Mouse (Mus musculus) limb, embryonic 14.5 days (tissue): Measurements from ENCODE around the gene Pld4. TPM values are rescaled to one million over a fixed set of nuclear protein-coding genes. Genes with fewer than 3 reads are reported as not detected.

Source experiments
- ATAC-seq: fragments of 200-750 bp; cut with Nextera tagmentation; 2 replicates; pipeline ENCODE4 v1.8.0; 2017; ENCODE audit warnings: low read depth, moderate number of reproducible peaks, moderate TSS enrichment; ENCODE audit not compliant: low FRiP score
- DNase-seq: peaks from one replicate; pipeline ENCODE4 v3.0.0-alpha.2; 2015; ENCODE audit warnings: low spot score
- H3K27ac ChIP-seq: fragments of 300-500 bp; sonication (generic); replicated peaks from 2 replicates; pipeline ENCODE4 v1.5.1; 2014; ENCODE audit warnings: low read depth, mild to moderate bottlenecking, low read length, moderate library complexity, mixed read lengths
- H3K27me3 ChIP-seq: fragments of 300-500 bp; sonication (generic); 2 replicates; pipeline ENCODE4 v1.6.1; 2014; ENCODE audit warnings: low read length, mixed read lengths; ENCODE audit not compliant: control insufficient read depth, insufficient read depth
- H3K36me3 ChIP-seq: fragments of 300-500 bp; sonication (generic); 2 replicates; pipeline ENCODE4 v1.6.1; 2014; ENCODE audit warnings: mild to moderate bottlenecking, low read length, moderate library complexity, mixed read lengths; ENCODE audit not compliant: control insufficient read depth, insufficient read depth
- H3K4me1 ChIP-seq: fragments of 300-500 bp; sonication (generic); 2 replicates; pipeline ENCODE4 v1.6.1; 2014; ENCODE audit warnings: antibody characterized with exemption, low read length, mixed read lengths; ENCODE audit not compliant: control insufficient read depth, insufficient read depth
- H3K4me2 ChIP-seq: fragments of 300-500 bp; sonication (generic); replicated peaks from 2 replicates; pipeline ENCODE4 v1.6.1; 2014; ENCODE audit warnings: low read depth, mild to moderate bottlenecking, low read length, moderate library complexity; ENCODE audit not compliant: severe bottlenecking
- H3K4me3 ChIP-seq: fragments of 300-500 bp; sonication (generic); replicated peaks from 2 replicates; pipeline ENCODE4 v1.5.1; 2014; ENCODE audit warnings: low read length
- H3K9ac ChIP-seq: fragments of 300-500 bp; sonication (generic); 2 replicates; pipeline ENCODE4 v1.6.1; 2014; ENCODE audit warnings: mild to moderate bottlenecking, low read depth, low read length, moderate library complexity; ENCODE audit not compliant: severe bottlenecking
- H3K9me3 ChIP-seq: fragments of 300-500 bp; sonication (generic); 2 replicates; pipeline ENCODE4 v1.6.1; 2016; ENCODE audit warnings: low read length; ENCODE audit not compliant: control insufficient read depth
- POLR2A ChIP-seq: fragments of 200-500 bp; IDR thresholded peaks from 2 replicates; pipeline ENCODE4 v1.8.0; 2012; ENCODE audit warnings: inconsistent platforms, mild to moderate bottlenecking, moderate library complexity, borderline replicate concordance; ENCODE audit not compliant: insufficient read depth, insufficient read length; ENCODE audit errors: extremely low read depth
- WGBS: fragments of 180-500 bp; shearing (Covaris S2); extraction: QIAGEN DNeasy Blood & Tissue Kit; methylation state at CpG from one replicate; pipeline ENCODE4 v1.1.7; 2014; 5-methylcytosine and 5-hydroxymethylcytosine counted together
- polyA plus RNA-seq, 2 experiments: library from polyadenylated mRNA; depleted of rRNA in 1 of 2; stranded (reverse) in 1 of 2; unstranded in 1 of 2; fragments of >200 nt; fragmentation: Nextera tagmentation in 1 of 2; extraction: Ambion mirVana in 1 of 2; gene quantifications; 2 replicates each; pipeline versions ENCODE4 v1.2.1 to v1.2.3; 2012 to 2014

Gene Pld4
- polyA plus RNA-seq, 2 experiments: 14.0 to 15.7 TPM

- TF ChIP-seq POLR2A: no peak
- peaks cover 91% of the 10 kb centered on the region for H3K36me3 ChIP-seq
- H3K4me3 ChIP-seq: no peak overlapping the region
- H3K4me1 ChIP-seq: no peaks in the 10 kb centered on the region
- DNase-seq: no peak
- H3K4me2 ChIP-seq: no peak overlapping the region
- whole genome bisulfite sequencing: 89% methylated on average over 19 of the region's 19 CpGs
- no peaks in the 10 kb centered on the region for H3K9me3 ChIP-seq
- H3K9ac ChIP-seq: no peak overlapping the region
- H3K27me3 ChIP-seq: no peaks in the 10 kb centered on the region
- no peak overlapping the region for H3K27ac ChIP-seq
- no peak for ATAC-seq
These were observed 25.4 kb upstream of the Pld4 start for GRCm38 (mm10) chr12:112734881-112735655.

- ATAC-seq (no peak), DNase-seq (no peak)
- no peaks in the 10 kb centered on the region for H3K9me3 ChIP-seq
- no peak for TF ChIP-seq POLR2A
- no peaks in the 10 kb centered on the region for H3K4me1 ChIP-seq
- no peak overlapping the region for H3K4me3 ChIP-seq
- 86% methylated on average over 26 of the region's 29 CpGs for WGBS
- H3K36me3 ChIP-seq: peaks cover 94% of the 10 kb centered on the region
- no peaks in the 10 kb centered on the region for H3K27me3 ChIP-seq
- no peak overlapping the region for H3K27ac ChIP-seq
- H3K4me2 ChIP-seq: no peak overlapping the region
- H3K9ac ChIP-seq: no peak overlapping the region
These were observed 24.4 kb upstream of the Pld4 start for GRCm38 (mm10) chr12:112735896-112736635.

- peaks cover 90% of the 10 kb centered on the region for H3K36me3 ChIP-seq
- H3K9ac ChIP-seq: no peak overlapping the region
- H3K4me1 ChIP-seq: no peaks in the 10 kb centered on the region
- no peak overlapping the region for H3K27ac ChIP-seq
- no peak for ATAC-seq
- 85% methylated on average over 10 of the region's 10 CpGs for WGBS
- no peak for DNase-seq
- H3K9me3 ChIP-seq: no peaks in the 10 kb centered on the region
- H3K27me3 ChIP-seq: no peaks in the 10 kb centered on the region
- TF ChIP-seq POLR2A: no peak
- H3K4me2 ChIP-seq: no peak overlapping the region
- H3K4me3 ChIP-seq: no peak overlapping the region
These were observed 23.9 kb upstream of the Pld4 start for GRCm38 (mm10) chr12:112736636-112736925.

- DNase-seq (no peak), ATAC-seq (no peak)
- no peak for TF ChIP-seq POLR2A
- Histone ChIP-seq H3K4me1 (no peaks in the 10 kb centered on the region), H3K4me3 (no peak overlapping the region), H3K4me2 (no peak overlapping the region), H3K9me3 (no peaks in the 10 kb centered on the region), H3K36me3 (peaks cover 86% of the 10 kb centered on the region), H3K9ac (no peak overlapping the region), H3K27ac (no peak overlapping the region), H3K27me3 (no peaks in the 10 kb centered on the region)
- 91% methylated on average over 7 of the region's 7 CpGs for WGBS
These were observed 23.4 kb upstream of the Pld4 start for GRCm38 (mm10) chr12:112737081-112737480.

GRCm38 (mm10) chr12:112737761-112738160, 22.7 kb upstream of the Pld4 start:
- Histone ChIP-seq H3K27me3 (no peaks in the 10 kb centered on the region), H3K36me3 (peaks cover 79% of the 10 kb centered on the region), H3K9ac (0 out of 2 replicates have a peak overlapping the region, but pooled peaks have one; percentile 2), H3K4me2 (no peak overlapping the region), H3K9me3 (no peaks in the 10 kb centered on the region), H3K4me1 (no peaks in the 10 kb centered on the region), H3K27ac (no peak overlapping the region), H3K4me3 (no peak overlapping the region)
- no peak for DNase-seq
- no peak for TF ChIP-seq POLR2A
- no peak for ATAC-seq
- 90% methylated on average over 14 of the region's 14 CpGs for WGBS
